Mouse (Mus musculus): ENCODE measurements around the gene Atp6v1c2. TPM values are rescaled to one million over a fixed set of nuclear protein-coding genes. Genes with fewer than 3 reads are reported as not detected.
A peak's percentile ranks its signal among the peaks of the same experiment; 100 is the strongest.

The Atp6v1c2 gene
- total RNA-seq (2014; rRNA removed) (0.52 TPM in 1 of 2 replicates, not detected in the other), polyA plus RNA-seq (2015; fragmentation: Nextera tagmentation; extraction: Ambion mirVana) (0.86 and 1.1 TPM in 2 replicates)

DNA sequence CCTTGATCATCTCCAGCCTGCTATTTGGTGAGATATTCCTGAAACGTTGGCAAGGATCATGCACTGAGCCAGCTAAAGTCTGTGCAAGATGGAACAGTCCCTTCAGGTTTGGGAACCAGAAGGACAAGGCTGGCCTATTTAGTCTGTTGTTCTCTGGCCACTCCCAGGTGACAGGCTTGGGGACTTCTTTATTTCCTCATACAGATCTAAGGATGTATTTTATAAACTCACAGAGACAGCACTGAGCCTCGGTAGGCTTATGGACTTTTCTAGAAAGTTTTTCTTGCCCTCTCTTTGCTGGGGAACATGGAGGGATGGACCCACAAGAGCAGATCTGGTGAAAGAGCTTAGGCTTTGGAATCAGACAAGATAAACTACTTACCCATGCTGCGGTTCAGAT is at the start of gene Atp6v1c2:
Gene Atp6v1c2 (minus strand): TSS at position 101 of the 400 bp plus-strand sequence.
- Histone ChIP-seq H3K27ac (no peak within 1 kb of the TSS), H3K27me3 (ENCODE audit: insufficient read depth, low read length) (0 out of 2 replicates have a peak, but pooled peaks cover 6% of the 10 kb centered on the region), H3K36me3 (ENCODE audit: insufficient read depth, low read length) (no peaks in the 10 kb centered on the region), H3K9ac (replicated peaks; ENCODE audit: low read length) (no peak within 1 kb of the TSS), H3K4me3 (ENCODE audit: low read length) (no peak within 1 kb of the TSS), H3K4me2 (ENCODE audit: low read depth, low read length) (no peak within 1 kb of the TSS), H3K4me1 (ENCODE audit: insufficient read depth, low read length) (0 out of 2 replicates have a peak, but pooled peaks cover 5% of the 10 kb centered on the region), H3K9me3 (ENCODE audit: low read length) (no peaks in the 10 kb centered on the region)
- WGBS = 76% methylated on average over 3 of the region's 3 CpGs
- ATAC-seq (no peak), DNase-seq (ENCODE audit: low spot score) (no peak)
- TF ChIP-seq CTCF (IDR thresholded peaks at IDR 0.05; ENCODE audit: low read depth) = no peak

DNA sequence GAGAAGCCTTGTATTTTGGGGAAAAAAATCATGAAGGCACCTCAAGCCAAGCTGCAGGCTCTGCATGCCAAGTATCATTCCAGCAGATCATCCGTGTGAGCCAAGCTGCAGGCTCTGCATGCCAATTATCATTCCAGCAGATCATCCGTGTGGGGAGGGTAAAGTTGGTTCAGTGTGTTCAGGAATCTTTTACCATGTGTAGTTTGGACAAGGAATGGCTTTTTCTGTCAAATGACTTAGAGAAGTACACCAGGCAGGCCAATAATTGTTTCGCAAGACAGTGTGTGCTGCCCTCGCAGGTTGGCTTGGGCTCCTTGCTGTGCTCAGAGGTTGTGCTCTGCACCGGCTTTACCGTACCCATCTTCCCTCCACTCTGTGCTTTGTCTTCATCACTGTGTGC is 47.4 kb upstream of the Atp6v1c2 start:
- Histone ChIP-seq H3K4me1 (ENCODE audit: insufficient read depth, low read length) (no peaks in the 10 kb centered on the region), H3K36me3 (ENCODE audit: insufficient read depth, low read length) (peaks cover 69% of the 10 kb centered on the region)

DNA sequence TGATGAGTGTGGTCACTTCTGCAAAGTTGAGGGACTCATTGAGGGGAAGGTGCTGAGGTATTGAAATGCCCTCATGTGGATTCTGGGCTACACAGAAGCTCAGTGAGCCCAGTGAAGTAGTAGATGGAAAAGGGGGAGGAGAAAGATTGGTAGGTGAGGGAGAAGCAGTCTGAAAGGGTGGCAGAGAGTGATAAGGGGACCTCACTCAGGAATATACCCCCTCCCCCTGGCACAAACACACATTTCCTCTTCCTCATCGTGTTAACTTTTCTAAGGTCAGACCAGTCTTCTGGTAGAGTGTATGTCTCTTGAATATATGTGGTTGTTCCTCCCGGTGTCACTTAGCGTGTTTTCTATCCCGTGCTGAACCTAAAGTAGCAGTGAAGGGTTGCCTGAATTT is 46.1 kb upstream of the Atp6v1c2 start:
- Histone ChIP-seq H3K9me3 (ENCODE audit: low read length) (no peaks in the 10 kb centered on the region), H3K36me3 (ENCODE audit: insufficient read depth, low read length) (peaks cover 64% of the 10 kb centered on the region), H3K4me1 (ENCODE audit: insufficient read depth, low read length) (no peaks in the 10 kb centered on the region), H3K27ac (no peak overlapping the region), H3K9ac (replicated peaks; ENCODE audit: low read length) (no peak overlapping the region), H3K4me3 (ENCODE audit: low read length) (no peak overlapping the region), H3K4me2 (ENCODE audit: low read depth, low read length) (no peak overlapping the region), H3K27me3 (ENCODE audit: insufficient read depth, low read length) (no peaks in the 10 kb centered on the region)
- no peak for TF ChIP-seq CTCF (IDR thresholded peaks at IDR 0.05; ENCODE audit: low read depth)
- WGBS = 89% methylated on average over 4 of the region's 4 CpGs
- DNase-seq (ENCODE audit: low spot score) = no peak
- ATAC-seq = no peak

More for the DNA sequence above, 47.4 kb upstream of the Atp6v1c2 start:
- Histone ChIP-seq H3K4me3 (ENCODE audit: low read length) (no peak overlapping the region), H3K9me3 (ENCODE audit: low read length) (no peaks in the 10 kb centered on the region), H3K9ac (replicated peaks; ENCODE audit: low read length) (no peak overlapping the region), H3K27ac (no peak overlapping the region), H3K4me2 (ENCODE audit: low read depth, low read length) (no peak overlapping the region), H3K27me3 (ENCODE audit: insufficient read depth, low read length) (no peaks in the 10 kb centered on the region)
- no peak for TF ChIP-seq CTCF (IDR thresholded peaks at IDR 0.05; ENCODE audit: low read depth)
- 79% methylated on average over 6 of the region's 6 CpGs for WGBS
- DNase-seq (ENCODE audit: low spot score) (no peak), ATAC-seq (no peak)

DNA sequence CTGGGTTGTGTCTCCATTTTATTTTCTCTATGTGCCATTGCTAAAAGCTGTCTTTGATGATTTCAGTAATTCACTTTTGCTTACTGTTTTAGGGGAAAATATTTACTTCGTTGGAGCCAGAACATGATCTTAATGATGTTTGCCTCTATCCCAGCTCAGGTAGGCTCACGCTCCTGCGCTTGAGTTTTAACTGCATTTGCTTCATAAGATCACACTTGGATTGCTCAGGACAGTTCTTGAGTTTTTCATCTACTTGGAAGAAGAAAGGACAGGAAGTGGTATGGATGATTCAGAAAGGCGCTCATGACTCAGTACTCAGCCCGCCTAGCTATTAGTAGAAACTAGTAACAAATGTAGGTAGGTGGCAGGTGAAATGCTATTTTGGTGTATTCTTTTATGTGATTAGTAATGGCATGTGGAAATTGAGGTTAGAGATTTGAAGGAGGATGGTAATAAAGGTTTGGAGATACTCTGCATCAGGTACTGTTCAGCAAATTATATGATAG is 44.4 kb upstream of the Atp6v1c2 start:
- ATAC-seq = no peak
- DNase-seq (ENCODE audit: low spot score) = no peak
- Histone ChIP-seq H3K4me3 (ENCODE audit: low read length) (no peak overlapping the region), H3K27me3 (ENCODE audit: insufficient read depth, low read length) (no peaks in the 10 kb centered on the region), H3K4me1 (ENCODE audit: insufficient read depth, low read length) (no peaks in the 10 kb centered on the region), H3K36me3 (ENCODE audit: insufficient read depth, low read length) (peaks cover 61% of the 10 kb centered on the region), H3K27ac (no peak overlapping the region), H3K4me2 (ENCODE audit: low read depth, low read length) (no peak overlapping the region), H3K9me3 (ENCODE audit: low read length) (no peaks in the 10 kb centered on the region), H3K9ac (replicated peaks; ENCODE audit: low read length) (no peak overlapping the region)
- TF ChIP-seq CTCF (IDR thresholded peaks at IDR 0.05; ENCODE audit: low read depth) = no peak
- over 99% methylated on average over 5 of the region's 5 CpGs for WGBS

DNA sequence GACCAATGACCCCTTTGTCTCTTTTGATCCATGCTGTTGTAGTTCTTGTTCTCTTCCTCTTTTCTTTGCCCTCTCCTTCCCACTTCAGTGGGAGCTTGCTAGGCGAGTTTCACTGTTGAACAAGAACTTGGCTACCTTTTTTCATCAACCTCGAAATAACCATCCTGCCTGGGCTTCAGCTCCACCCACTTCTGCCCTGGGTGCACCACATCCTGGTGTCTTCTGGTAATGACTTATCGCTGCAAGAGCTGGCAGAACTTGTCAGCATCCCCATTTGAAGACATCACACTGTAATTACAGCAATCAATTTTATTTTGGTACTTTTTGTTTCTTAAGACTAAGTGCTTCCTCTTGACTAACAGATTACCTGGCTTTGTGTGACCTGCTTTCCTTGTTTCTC is 43.5 kb upstream of the Atp6v1c2 start:
- ATAC-seq (no peak), DNase-seq (ENCODE audit: low spot score) (no peak)
- H3K4me1 ChIP-seq (ENCODE audit: insufficient read depth, low read length) = no peaks in the 10 kb centered on the region
- H3K27me3 ChIP-seq (ENCODE audit: insufficient read depth, low read length) = no peaks in the 10 kb centered on the region
- H3K27ac ChIP-seq = no peak overlapping the region
- no peaks in the 10 kb centered on the region for H3K9me3 ChIP-seq (ENCODE audit: low read length)
- H3K36me3 ChIP-seq (ENCODE audit: insufficient read depth, low read length) = peaks cover 60% of the 10 kb centered on the region
- 82% methylated on average over 3 of the region's 3 CpGs for WGBS
- no peak for TF ChIP-seq CTCF (IDR thresholded peaks at IDR 0.05; ENCODE audit: low read depth)
- no peak overlapping the region for H3K4me2 ChIP-seq (ENCODE audit: low read depth, low read length)
- no peak overlapping the region for H3K9ac ChIP-seq (replicated peaks; ENCODE audit: low read length)
- H3K4me3 ChIP-seq (ENCODE audit: low read length) = no peak overlapping the region

DNA sequence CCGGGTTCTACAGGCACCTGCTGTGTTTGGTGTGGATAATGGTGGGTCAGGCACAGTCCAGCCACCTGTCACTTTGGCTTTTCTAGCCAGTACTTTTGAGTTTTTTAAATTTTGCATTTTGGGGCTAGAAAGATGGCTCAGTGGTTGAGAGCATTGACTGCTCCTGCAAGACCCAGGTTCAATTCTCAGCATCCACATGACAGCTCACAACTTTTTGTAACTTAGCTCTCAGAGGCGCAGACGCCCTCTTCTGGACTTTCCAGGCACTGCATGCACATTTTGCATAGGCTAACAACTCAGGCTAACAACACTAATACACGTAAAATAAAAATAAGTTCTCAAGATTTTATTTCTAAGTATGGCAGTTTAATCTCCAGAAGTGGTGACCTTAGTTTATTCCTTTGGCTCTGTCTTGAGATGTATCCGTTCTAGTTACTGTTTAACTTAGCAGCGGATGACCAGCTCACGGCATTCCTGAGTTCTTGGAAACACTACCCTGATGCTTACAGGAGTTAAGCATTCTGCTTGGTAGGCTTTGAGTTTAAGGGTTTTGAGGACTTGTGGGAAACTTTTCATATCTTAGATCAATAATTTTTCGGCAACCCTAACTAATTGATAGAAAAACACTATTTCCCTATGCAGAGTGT is 42.6 kb upstream of the Atp6v1c2 start:
- no peak for DNase-seq (ENCODE audit: low spot score)
- Histone ChIP-seq H3K4me2 (ENCODE audit: low read depth, low read length) (no peak overlapping the region), H3K36me3 (ENCODE audit: insufficient read depth, low read length) (peaks cover 53% of the 10 kb centered on the region), H3K4me1 (ENCODE audit: insufficient read depth, low read length) (no peaks in the 10 kb centered on the region), H3K9ac (replicated peaks; ENCODE audit: low read length) (no peak overlapping the region), H3K27ac (no peak overlapping the region), H3K4me3 (ENCODE audit: low read length) (no peak overlapping the region), H3K9me3 (ENCODE audit: low read length) (no peaks in the 10 kb centered on the region), H3K27me3 (ENCODE audit: insufficient read depth, low read length) (no peaks in the 10 kb centered on the region)
- TF ChIP-seq CTCF (IDR thresholded peaks at IDR 0.05; ENCODE audit: low read depth) = peak; percentile 45
- whole genome bisulfite sequencing = 89% methylated on average over 8 of the region's 8 CpGs
- no peak for ATAC-seq

Data from hindbrain, postnatal 0 days (tissue).